Mouse (Mus musculus) neural tube, embryonic 11.5 days (tissue): ENCODE results near the gene Slc6a1. TPM values are rescaled to one million over a fixed set of nuclear protein-coding genes. Genes with fewer than 3 reads are reported as not detected.

Experiments used
- ATAC-seq: fragments of 200-750 bp; cut with Nextera tagmentation; 2 replicates; pipeline ENCODE4 v1.8.0; 2017; ENCODE audit warnings: moderate number of reproducible peaks, mild to moderate bottlenecking, moderate TSS enrichment, moderate library complexity; ENCODE audit not compliant: insufficient read depth, low FRiP score, low TSS enrichment
- DNase-seq: peaks from one replicate; pipeline ENCODE4 v3.0.0-alpha.2; 2015; ENCODE audit warnings: low spot score
- H3K27ac ChIP-seq: fragments of 300-500 bp; sonication (generic); 2 replicates; pipeline ENCODE4 v1.5.1; 2014; ENCODE audit warnings: low read depth, mild to moderate bottlenecking, low read length
- H3K27me3 ChIP-seq: fragments of 300-500 bp; sonication (generic); 2 replicates; pipeline ENCODE4 v1.6.1; 2014; ENCODE audit warnings: mild to moderate bottlenecking, low read length, mixed read lengths; ENCODE audit not compliant: control insufficient read depth, insufficient read depth
- H3K36me3 ChIP-seq: fragments of 300-500 bp; sonication (generic); 2 replicates; pipeline ENCODE4 v1.6.1; 2014; ENCODE audit warnings: mild to moderate bottlenecking, low read length, moderate library complexity, mixed read lengths; ENCODE audit not compliant: control insufficient read depth, insufficient read depth
- H3K4me1 ChIP-seq: fragments of 300-500 bp; sonication (generic); 2 replicates; pipeline ENCODE4 v1.6.1; 2014; ENCODE audit warnings: low read length, mixed read lengths; ENCODE audit not compliant: control insufficient read depth, insufficient read depth
- H3K4me2 ChIP-seq: fragments of 300-500 bp; sonication (generic); 2 replicates; pipeline ENCODE4 v1.6.1; 2014; ENCODE audit warnings: low read depth, mild to moderate bottlenecking, moderate library complexity
- H3K4me3 ChIP-seq: fragments of 300-500 bp; sonication (generic); 2 replicates; pipeline ENCODE4 v1.5.1; 2014; ENCODE audit warnings: low read depth, low read length
- H3K9ac ChIP-seq: fragments of 300-500 bp; sonication (generic); 2 replicates; pipeline ENCODE4 v1.6.1; 2014; ENCODE audit warnings: mild to moderate bottlenecking, low read length
- H3K9me3 ChIP-seq: fragments of 300-500 bp; sonication (generic); 2 replicates; pipeline ENCODE4 v1.6.1; 2016; ENCODE audit warnings: low read length; ENCODE audit not compliant: control insufficient read depth
- WGBS: fragments of 180-500 bp; shearing (Covaris S2); extraction: QIAGEN DNeasy Blood & Tissue Kit; methylation state at CpG from one replicate; pipeline ENCODE4 v1.1.7; 2014; 5-methylcytosine and 5-hydroxymethylcytosine counted together
- polyA plus RNA-seq: library from polyadenylated mRNA; unstranded; fragments of >200 nt; fragmentation: Nextera tagmentation; extraction: Ambion mirVana; gene quantifications from 2 replicates; pipeline ENCODE4 v1.2.1, GENCODE M21; 2014

The Slc6a1 gene
- polyA plus RNA-seq, 1 experiment from 2014 or later, result 11.5 TPM

GRCm38 (mm10) chr6:114264010-114264409 lies 18.4 kb upstream of the Slc6a1 start:
- H3K4me3 ChIP-seq, result no peak overlapping the region
- no peak for ATAC-seq
- 33% methylated on average over 3 of the region's 3 CpGs for WGBS

DNA sequence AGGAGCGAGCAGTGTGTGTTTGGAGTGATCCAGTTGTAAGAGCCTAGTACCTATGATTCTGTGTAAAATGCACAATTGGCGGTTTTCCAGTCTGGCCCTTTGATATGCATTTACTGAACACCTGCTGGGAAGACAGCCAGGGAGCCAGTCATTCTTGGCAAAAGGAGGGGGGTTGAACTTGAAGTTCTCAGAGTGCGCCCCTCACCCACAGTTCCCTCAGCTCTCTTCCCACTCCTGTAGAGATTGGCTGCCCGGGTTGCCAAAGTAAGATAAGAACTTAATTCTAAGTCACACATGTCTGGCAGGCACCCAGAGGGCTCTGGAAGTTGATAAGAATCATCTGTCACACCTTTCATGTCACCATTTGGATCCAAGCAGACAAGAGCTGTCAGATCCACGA lies 18.0 kb upstream of the Slc6a1 start:
- ATAC-seq (no peak), DNase-seq (no peak)
- WGBS, result 65% methylated on average over 5 of the region's 5 CpGs
- H3K4me2 ChIP-seq, result no peak overlapping the region
- no peaks in the 10 kb centered on the region for H3K27me3 ChIP-seq
- no peak overlapping the region for H3K27ac ChIP-seq
- H3K9me3 ChIP-seq, result no peaks in the 10 kb centered on the region
- H3K4me1 ChIP-seq, result 0 out of 2 replicates have a peak, but pooled peaks cover 2% of the 10 kb centered on the region
- H3K4me3 ChIP-seq, result no peak overlapping the region
- no peak overlapping the region for H3K9ac ChIP-seq
- H3K36me3 ChIP-seq, result no peaks in the 10 kb centered on the region

More at GRCm38 (mm10) chr6:114264010-114264409, 18.4 kb upstream of the Slc6a1 start:
- DNase-seq, result no peak
- 0 out of 2 replicates have a peak, but pooled peaks cover 2% of the 10 kb centered on the region for H3K4me1 ChIP-seq
- H3K27ac ChIP-seq, result no peak overlapping the region
- no peak overlapping the region for H3K9ac ChIP-seq
- no peaks in the 10 kb centered on the region for H3K27me3 ChIP-seq
- no peaks in the 10 kb centered on the region for H3K36me3 ChIP-seq
- no peak overlapping the region for H3K4me2 ChIP-seq
- H3K9me3 ChIP-seq, result no peaks in the 10 kb centered on the region

GRCm38 (mm10) chr6:114266273-114266672 lies 16.2 kb upstream of the Slc6a1 start:
- Histone ChIP-seq H3K4me2 (no peak overlapping the region), H3K4me3 (no peak overlapping the region), H3K4me1 (0 out of 2 replicates have a peak, but pooled peaks cover 2% of the 10 kb centered on the region), H3K36me3 (no peaks in the 10 kb centered on the region), H3K9me3 (no peaks in the 10 kb centered on the region), H3K9ac (no peak overlapping the region), H3K27me3 (no peaks in the 10 kb centered on the region), H3K27ac (no peak overlapping the region)
- ATAC-seq (no peak), DNase-seq (no peak)

DNA sequence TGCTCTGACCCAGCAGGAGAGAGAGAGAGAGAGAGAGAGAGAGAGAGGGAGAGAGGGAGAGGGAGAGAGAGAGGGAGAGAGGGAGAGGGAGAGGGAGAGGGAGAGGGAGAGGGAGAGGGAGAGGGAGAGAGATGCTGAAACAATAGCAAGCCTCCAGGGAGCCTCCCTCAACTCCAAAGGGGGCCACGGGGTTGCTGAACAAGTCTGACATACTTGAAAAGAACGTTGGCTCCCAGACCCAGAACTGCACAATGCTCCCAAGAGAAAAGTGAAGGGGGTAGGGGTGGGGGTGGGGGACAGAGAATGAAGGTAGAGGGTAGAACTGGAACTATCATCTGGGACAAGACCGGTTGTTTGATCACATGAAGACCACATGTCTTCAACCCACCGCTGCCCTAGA lies 14.5 kb upstream of the Slc6a1 start:
- H3K4me2 ChIP-seq, result no peak overlapping the region
- no peaks in the 10 kb centered on the region for H3K27me3 ChIP-seq
- H3K36me3 ChIP-seq, result no peaks in the 10 kb centered on the region
- H3K27ac ChIP-seq, result no peak overlapping the region
- no peak for DNase-seq
- ATAC-seq, result no peak
- no peak overlapping the region for H3K4me3 ChIP-seq
- H3K9ac ChIP-seq, result no peak overlapping the region
- no peaks in the 10 kb centered on the region for H3K9me3 ChIP-seq
- 0 out of 2 replicates have a peak, but pooled peaks cover 2% of the 10 kb centered on the region for H3K4me1 ChIP-seq
- WGBS, result 28% methylated on average over 4 of the region's 4 CpGs

GRCm38 (mm10) chr6:114269589-114269988 lies 12.8 kb upstream of the Slc6a1 start:
- Histone ChIP-seq H3K4me2 (no peak overlapping the region), H3K27me3 (no peaks in the 10 kb centered on the region), H3K4me1 (no peaks in the 10 kb centered on the region), H3K36me3 (no peaks in the 10 kb centered on the region), H3K27ac (no peak overlapping the region), H3K9ac (no peak overlapping the region), H3K4me3 (no peak overlapping the region), H3K9me3 (no peaks in the 10 kb centered on the region)
- ATAC-seq (no peak), DNase-seq (no peak)
- WGBS, result 70% methylated on average over 2 of the region's 2 CpGs

- no peak overlapping the region for H3K27ac ChIP-seq
- 69% methylated on average over 5 of the region's 5 CpGs for whole genome bisulfite sequencing
Measured at GRCm38 (mm10) chr6:114270799-114271198, 11.6 kb upstream of the Slc6a1 start.

DNA sequence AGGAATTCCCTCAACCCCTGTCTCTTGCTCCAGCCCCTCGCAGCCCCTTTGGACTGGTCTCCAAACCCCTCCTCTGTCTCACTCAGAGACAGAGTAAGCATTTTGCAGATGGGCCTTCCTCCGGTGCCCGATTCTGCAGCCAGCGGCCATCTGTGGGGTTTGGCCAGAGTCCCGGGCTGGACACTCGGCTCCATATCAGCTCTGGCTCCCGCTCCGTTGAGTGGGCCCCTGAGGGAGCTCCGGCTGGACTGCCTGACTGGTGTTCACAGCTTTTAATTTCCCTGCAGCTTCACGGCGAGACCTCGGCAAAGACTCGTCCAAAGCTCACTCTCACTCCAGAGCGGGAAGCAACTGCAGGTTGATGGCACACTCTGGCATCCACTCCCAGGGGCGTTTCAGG lies 10.2 kb upstream of the Slc6a1 start:
- Histone ChIP-seq H3K4me2 (no peak overlapping the region), H3K27ac (no peak overlapping the region), H3K4me3 (no peak overlapping the region), H3K4me1 (no peaks in the 10 kb centered on the region), H3K27me3 (no peaks in the 10 kb centered on the region), H3K9ac (no peak overlapping the region), H3K36me3 (no peaks in the 10 kb centered on the region), H3K9me3 (no peaks in the 10 kb centered on the region)
- DNase-seq (no peak), ATAC-seq (no peak)
- WGBS, result 82% methylated on average over 15 of the region's 15 CpGs

More at GRCm38 (mm10) chr6:114270799-114271198, 11.6 kb upstream of the Slc6a1 start:
- Histone ChIP-seq H3K4me1 (no peaks in the 10 kb centered on the region), H3K27me3 (no peaks in the 10 kb centered on the region), H3K9me3 (no peaks in the 10 kb centered on the region), H3K4me3 (no peak overlapping the region), H3K4me2 (no peak overlapping the region), H3K36me3 (no peaks in the 10 kb centered on the region), H3K9ac (no peak overlapping the region)
- no peak for DNase-seq
- ATAC-seq, result no peak

GRCm38 (mm10) chr6:114273997-114274728 lies 8.3 kb upstream of the Slc6a1 start:
- H3K4me2 ChIP-seq, result no peak overlapping the region
- no peak overlapping the region for H3K27ac ChIP-seq
- H3K4me3 ChIP-seq, result no peak overlapping the region
- no peaks in the 10 kb centered on the region for H3K36me3 ChIP-seq
- ATAC-seq (peak; percentile 55; the same call in 1 of the 2 replicates), DNase-seq (peak; percentile 39)
- H3K9ac ChIP-seq, result no peak overlapping the region
- H3K9me3 ChIP-seq, result no peaks in the 10 kb centered on the region
- no peaks in the 10 kb centered on the region for H3K27me3 ChIP-seq
- 54% methylated on average over 14 of the region's 14 CpGs for WGBS
- no peaks in the 10 kb centered on the region for H3K4me1 ChIP-seq

DNA sequence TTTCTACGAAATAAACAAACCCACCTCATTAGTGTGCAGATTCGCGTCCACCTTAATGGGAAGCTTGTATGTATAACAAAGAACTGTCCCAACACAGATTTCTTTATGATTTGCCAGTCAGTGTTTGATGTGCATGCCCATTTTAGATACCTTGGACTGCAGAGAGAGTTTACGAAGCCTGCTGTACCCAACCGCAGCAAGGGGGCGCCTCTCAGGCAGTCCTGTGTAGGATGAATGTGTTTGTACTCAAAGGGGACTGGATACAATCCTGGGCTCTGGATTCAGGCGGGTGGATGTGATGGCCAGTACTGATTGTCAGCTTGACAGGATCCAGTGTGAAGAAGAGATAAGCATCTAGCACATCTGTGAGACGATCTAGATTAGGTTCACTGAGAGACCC lies 6.6 kb upstream of the Slc6a1 start:
- H3K4me3 ChIP-seq, result no peak overlapping the region
- H3K9ac ChIP-seq, result no peak overlapping the region
- H3K36me3 ChIP-seq, result no peaks in the 10 kb centered on the region
- no peaks in the 10 kb centered on the region for H3K4me1 ChIP-seq
- H3K9me3 ChIP-seq, result no peaks in the 10 kb centered on the region
- H3K27ac ChIP-seq, result no peak overlapping the region
- H3K27me3 ChIP-seq, result no peaks in the 10 kb centered on the region
- DNase-seq (no peak), ATAC-seq (no peak)
- no peak overlapping the region for H3K4me2 ChIP-seq
- 66% methylated on average over 8 of the region's 8 CpGs for WGBS
